Mouse (Mus musculus): Measurements from ENCODE around the gene Gm11992.

DNA sequence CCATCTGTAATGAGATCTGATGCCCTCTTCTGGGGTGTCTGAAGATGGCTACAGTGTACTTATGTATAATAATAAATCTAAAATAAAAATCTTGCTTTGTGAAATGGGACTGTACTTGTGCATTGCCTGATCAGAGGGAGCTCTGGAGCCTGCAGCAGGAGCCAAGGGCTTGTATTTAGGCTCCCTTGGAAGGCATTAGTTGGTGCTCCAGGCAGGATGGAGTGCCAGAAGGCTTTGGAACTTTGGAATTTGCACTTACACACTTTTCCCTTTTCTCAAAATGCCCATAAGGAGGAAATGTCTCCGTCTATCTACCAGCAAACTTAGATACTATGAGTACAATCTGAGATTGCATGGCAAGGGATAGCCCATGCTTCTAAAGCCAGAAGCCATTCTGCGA, 1.8 kb upstream of the Gm11992 start:
- TF ChIP-seq MYOG (IDR thresholded peaks at IDR 0.05; ENCODE audit: control insufficient read depth, extremely low read depth, insufficient read length) (no peak), USF1 (IDR thresholded peaks at IDR 0.05; ENCODE audit: low read depth) (no peak), CTCF (IDR thresholded peaks at IDR 0.05; ENCODE audit: control insufficient read depth, insufficient read depth, insufficient read length) (no peak), FOSL1 (IDR thresholded peaks at IDR 0.05; ENCODE audit: insufficient read depth, low read length, poor library complexity, severe bottlenecking) (no peak), CEBPB (IDR thresholded peaks at IDR 0.05; ENCODE audit: low read depth) (no peak), MAX (IDR thresholded peaks at IDR 0.05) (no peak), MYOD1 (IDR thresholded peaks at IDR 0.05; ENCODE audit: control insufficient read depth, insufficient read length, low read depth) (no peak)
